Mouse (Mus musculus) heart, embryonic 16.5 days (tissue): ENCODE measurements around the gene Lamtor1. TPM values are rescaled to one million over a fixed set of nuclear protein-coding genes. Genes with fewer than 3 reads are reported as not detected.

Experiments
- ATAC-seq: fragments of 200-750 bp; cut with Nextera tagmentation; replicated peaks from 2 replicates; pipeline ENCODE4 v1.8.0; 2017; ENCODE audit warnings: moderate number of reproducible peaks; ENCODE audit not compliant: insufficient read depth, low FRiP score; ENCODE audit errors: extremely low read depth
- H3K27ac ChIP-seq: fragments of 300-500 bp; sonication (generic); 2 replicates; pipeline ENCODE4 v1.5.1; 2014; ENCODE audit warnings: mild to moderate bottlenecking, low read length, control low read depth, moderate library complexity
- H3K27me3 ChIP-seq: fragments of 300-500 bp; sonication (generic); 2 replicates; pipeline ENCODE4 v1.6.1; 2014; ENCODE audit warnings: low read length, mixed read lengths; ENCODE audit not compliant: control insufficient read depth, insufficient read depth
- H3K36me3 ChIP-seq: fragments of 300-500 bp; sonication (generic); 2 replicates; pipeline ENCODE4 v1.6.1; 2014; ENCODE audit not compliant: control insufficient read depth, insufficient read depth
- H3K4me1 ChIP-seq: fragments of 300-500 bp; sonication (generic); 2 replicates; pipeline ENCODE4 v1.6.1; 2014; ENCODE audit warnings: low read length, mixed read lengths; ENCODE audit not compliant: control insufficient read depth, insufficient read depth
- H3K4me2 ChIP-seq: fragments of 300-500 bp; sonication (generic); 2 replicates; pipeline ENCODE4 v1.6.1; 2014; ENCODE audit warnings: low read depth, mild to moderate bottlenecking, control low read depth, low read length
- H3K4me3 ChIP-seq: fragments of 300-500 bp; sonication (generic); 2 replicates; pipeline ENCODE4 v1.5.1; 2014; ENCODE audit warnings: mild to moderate bottlenecking, control low read depth, low read length
- H3K9ac ChIP-seq: fragments of 300-500 bp; sonication (generic); 2 replicates; pipeline ENCODE4 v1.6.1; 2014; ENCODE audit warnings: low read length, control low read depth
- H3K9me3 ChIP-seq: fragments of 300-500 bp; sonication (generic); replicated peaks from 2 replicates; pipeline ENCODE4 v1.6.1; 2016; ENCODE audit warnings: low read length; ENCODE audit not compliant: control insufficient read depth
- WGBS: fragments of 180-500 bp; shearing (Covaris S2); extraction: QIAGEN DNeasy Blood & Tissue Kit; methylation state at CpG from one replicate; pipeline ENCODE4 v1.1.7; 2014; 5-methylcytosine and 5-hydroxymethylcytosine counted together
- polyA plus RNA-seq: library from polyadenylated mRNA; unstranded; fragments of >200 nt; fragmentation: Nextera tagmentation; extraction: Ambion mirVana; gene quantifications from 2 replicates; pipeline ENCODE4 v1.2.1, GENCODE M21; 2015

Lamtor1 gene
- polyA plus RNA-seq, 1 experiment from 2014 or later = 147 TPM

GRCm38 (mm10) chr7:101868241-101869162, 37.2 kb upstream of the Lamtor1 start:
- no peak overlapping the region for H3K4me3 ChIP-seq
- WGBS = 57% methylated on average over 13 of the region's 13 CpGs
- no peak overlapping the region for H3K9ac ChIP-seq
- peaks cover 9% of the 10 kb centered on the region for H3K4me1 ChIP-seq
- no peak overlapping the region for H3K4me2 ChIP-seq
- 0 out of 2 replicates have a peak overlapping the region, but pooled peaks have one; percentile 15 for H3K27ac ChIP-seq
- H3K27me3 ChIP-seq = no peaks in the 10 kb centered on the region
- no peaks in the 10 kb centered on the region for H3K9me3 ChIP-seq
- ATAC-seq = peak; percentile 35
- H3K36me3 ChIP-seq = no peaks in the 10 kb centered on the region

- no peak overlapping the region for H3K4me3 ChIP-seq
- no peak overlapping the region for H3K27ac ChIP-seq
- 70% methylated on average over 7 of the region's 7 CpGs for WGBS
These were observed 36.6 kb upstream of the Lamtor1 start for GRCm38 (mm10) chr7:101869163-101869500.

GRCm38 (mm10) chr7:101870629-101871028, 35.1 kb upstream of the Lamtor1 start, which contains the start of gene Folr1:
Gene Folr1 (minus strand): TSS chr7:101870788.
- no peaks in the 10 kb centered on the region for H3K27me3 ChIP-seq
- peak within 1 kb of the TSS; percentile 63 for H3K27ac ChIP-seq
- WGBS = 79% methylated on average over 2 of the region's 2 CpGs
- no peak within 1 kb of the TSS for H3K4me2 ChIP-seq
- H3K4me3 ChIP-seq = no peak within 1 kb of the TSS
- no peaks in the 10 kb centered on the region for H3K9me3 ChIP-seq
- ATAC-seq = no peak
- no peak within 1 kb of the TSS for H3K9ac ChIP-seq
- no peaks in the 10 kb centered on the region for H3K36me3 ChIP-seq
- H3K4me1 ChIP-seq = peaks cover 9% of the 10 kb centered on the region

More at GRCm38 (mm10) chr7:101869163-101869500, 36.6 kb upstream of the Lamtor1 start:
- no peak for ATAC-seq
- H3K27me3 ChIP-seq = no peaks in the 10 kb centered on the region
- no peaks in the 10 kb centered on the region for H3K36me3 ChIP-seq
- no peaks in the 10 kb centered on the region for H3K9me3 ChIP-seq
- H3K9ac ChIP-seq = no peak overlapping the region
- peaks cover 9% of the 10 kb centered on the region for H3K4me1 ChIP-seq
- no peak overlapping the region for H3K4me2 ChIP-seq

- no peak overlapping the region for H3K9ac ChIP-seq
- 35% methylated on average over 3 of the region's 3 CpGs for WGBS
- peaks cover 9% of the 10 kb centered on the region for H3K4me1 ChIP-seq
- no peaks in the 10 kb centered on the region for H3K27me3 ChIP-seq
- no peak overlapping the region for H3K4me3 ChIP-seq
- no peak overlapping the region for H3K4me2 ChIP-seq
- ATAC-seq = peak; percentile 76
- peak overlapping the region; percentile 63 for H3K27ac ChIP-seq
- no peaks in the 10 kb centered on the region for H3K36me3 ChIP-seq
- H3K9me3 ChIP-seq = no peaks in the 10 kb centered on the region
These were observed 34.4 kb upstream of the Lamtor1 start for GRCm38 (mm10) chr7:101871296-101871695.

GRCm38 (mm10) chr7:101875978-101876377, 29.7 kb upstream of the Lamtor1 start:
- no peak for ATAC-seq
- no peaks in the 10 kb centered on the region for H3K9me3 ChIP-seq
- H3K4me3 ChIP-seq = no peak overlapping the region
- 94% methylated on average over 1 of the region's 1 CpGs for WGBS
- no peak overlapping the region for H3K27ac ChIP-seq
- no peaks in the 10 kb centered on the region for H3K36me3 ChIP-seq
- H3K4me1 ChIP-seq = peaks cover 7% of the 10 kb centered on the region
- H3K27me3 ChIP-seq = no peaks in the 10 kb centered on the region
- H3K9ac ChIP-seq = no peak overlapping the region
- H3K4me2 ChIP-seq = no peak overlapping the region

- Histone ChIP-seq H3K9ac (no peak overlapping the region), H3K36me3 (no peaks in the 10 kb centered on the region), H3K4me1 (no peaks in the 10 kb centered on the region), H3K4me2 (no peak overlapping the region), H3K27me3 (no peaks in the 10 kb centered on the region), H3K27ac (no peak overlapping the region), H3K4me3 (no peak overlapping the region), H3K9me3 (no peaks in the 10 kb centered on the region)
- 70% methylated on average over 4 of the region's 4 CpGs for WGBS
- ATAC-seq = no peak
These were observed 24.8 kb upstream of the Lamtor1 start for GRCm38 (mm10) chr7:101880855-101881254.

- no peaks in the 10 kb centered on the region for H3K4me1 ChIP-seq
- H3K4me3 ChIP-seq = no peak overlapping the region
- H3K9ac ChIP-seq = no peak overlapping the region
- no peaks in the 10 kb centered on the region for H3K27me3 ChIP-seq
- H3K9me3 ChIP-seq = no peaks in the 10 kb centered on the region
- 66% methylated on average over 9 of the region's 9 CpGs for WGBS
- no peak overlapping the region for H3K4me2 ChIP-seq
- H3K27ac ChIP-seq = no peak overlapping the region
- no peaks in the 10 kb centered on the region for H3K36me3 ChIP-seq
- ATAC-seq = no peak
These were observed 23.1 kb upstream of the Lamtor1 start for GRCm38 (mm10) chr7:101882413-101883154.

GRCm38 (mm10) chr7:101884160-101884559, 21.5 kb upstream of the Lamtor1 start:
- H3K9me3 ChIP-seq = no peaks in the 10 kb centered on the region
- H3K4me2 ChIP-seq = no peak overlapping the region
- WGBS = 96% methylated on average over 4 of the region's 4 CpGs
- ATAC-seq = no peak
- H3K27me3 ChIP-seq = no peaks in the 10 kb centered on the region
- no peak overlapping the region for H3K4me3 ChIP-seq
- H3K4me1 ChIP-seq = no peaks in the 10 kb centered on the region
- H3K27ac ChIP-seq = no peak overlapping the region
- no peaks in the 10 kb centered on the region for H3K36me3 ChIP-seq
- no peak overlapping the region for H3K9ac ChIP-seq

DNA sequence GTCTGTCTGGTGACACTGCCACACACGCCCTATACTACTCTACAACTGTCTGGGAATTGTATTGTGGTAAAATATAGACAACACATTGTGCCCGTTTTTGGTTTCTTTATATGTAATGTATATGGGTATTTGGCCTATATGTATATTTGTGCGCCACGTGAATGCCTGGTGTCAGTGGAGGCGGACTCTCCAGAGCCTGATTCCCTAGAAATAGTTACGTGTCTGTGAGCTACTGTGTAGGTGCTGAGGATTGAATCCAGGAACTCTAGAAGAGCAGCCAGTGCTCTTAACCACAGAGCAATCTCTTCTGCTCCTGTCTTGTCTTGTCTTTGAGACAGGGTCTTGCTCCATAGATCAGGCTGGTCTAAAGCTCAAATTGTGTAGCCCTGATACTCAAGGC, 19.4 kb upstream of the Lamtor1 start:
- Histone ChIP-seq H3K27ac (no peak overlapping the region), H3K9me3 (no peaks in the 10 kb centered on the region), H3K36me3 (no peaks in the 10 kb centered on the region), H3K4me1 (no peaks in the 10 kb centered on the region), H3K9ac (no peak overlapping the region), H3K4me3 (no peak overlapping the region), H3K4me2 (no peak overlapping the region), H3K27me3 (no peaks in the 10 kb centered on the region)
- WGBS = 69% methylated on average over 6 of the region's 6 CpGs
- ATAC-seq = no peak
